Mouse (Mus musculus) hindbrain, embryonic 13.5 days (tissue): ENCODE data around the gene Irf2bpl. TPM values are rescaled to one million over a fixed set of nuclear protein-coding genes. Genes with fewer than 3 reads are reported as not detected.

Source experiments
- ATAC-seq: fragments of 200-750 bp; cut with Nextera tagmentation; 2 replicates; pipeline ENCODE4 v1.8.0; 2017; ENCODE audit warnings: moderate TSS enrichment; ENCODE audit not compliant: low FRiP score
- H3K27ac ChIP-seq: fragments of 300-500 bp; sonication (generic); 2 replicates; pipeline ENCODE4 v1.5.1; 2015; ENCODE audit warnings: inconsistent platforms, mild to moderate bottlenecking, moderate library complexity
- H3K27me3 ChIP-seq: fragments of 300-500 bp; sonication (generic); 2 replicates; pipeline ENCODE4 v1.6.1; 2015; ENCODE audit warnings: mild to moderate bottlenecking, inconsistent platforms
- H3K36me3 ChIP-seq: fragments of 300-500 bp; sonication (generic); 2 replicates; pipeline ENCODE4 v1.6.1; 2015; ENCODE audit warnings: mild to moderate bottlenecking, inconsistent platforms
- H3K4me1 ChIP-seq: fragments of 300-500 bp; sonication (generic); replicated peaks from 2 replicates; pipeline ENCODE4 v1.6.1; 2015; ENCODE audit warnings: inconsistent platforms
- H3K4me2 ChIP-seq: fragments of 300-500 bp; sonication (generic); 2 replicates; pipeline ENCODE4 v1.6.1; 2015; ENCODE audit warnings: inconsistent platforms, mild to moderate bottlenecking, moderate library complexity
- H3K4me3 ChIP-seq: fragments of 300-500 bp; sonication (generic); 2 replicates; pipeline ENCODE4 v1.5.1; 2015; ENCODE audit warnings: mild to moderate bottlenecking, inconsistent platforms
- H3K9ac ChIP-seq: fragments of 300-500 bp; sonication (generic); 2 replicates; pipeline ENCODE4 v1.6.1; 2015; ENCODE audit warnings: mild to moderate bottlenecking, inconsistent platforms
- H3K9me3 ChIP-seq: fragments of 300-500 bp; sonication (generic); 2 replicates; pipeline ENCODE4 v1.6.1; 2016; ENCODE audit warnings: inconsistent platforms
- WGBS: fragments of 180-500 bp; shearing (Covaris S2); methylation state at CpG from one replicate; pipeline ENCODE4 v1.1.7; 2015; 5-methylcytosine and 5-hydroxymethylcytosine counted together
- polyA plus RNA-seq: library from polyadenylated mRNA; unstranded; fragments of >200 nt; fragmentation: Nextera tagmentation; extraction: Ambion mirVana; gene quantifications from 2 replicates; pipeline ENCODE4 v1.2.1, GENCODE M21; 2015

Gene Irf2bpl
- polyA plus RNA-seq, 1 experiment from 2014 or later, result 70.0 TPM

GRCm38 (mm10) chr12:86864316-86865020 lies 20.1 kb downstream of the Irf2bpl start:
- Histone ChIP-seq H3K9ac (no peak overlapping the region), H3K27ac (no peak overlapping the region), H3K9me3 (no peaks in the 10 kb centered on the region), H3K4me1 (peaks cover 20% of the 10 kb centered on the region), H3K27me3 (no peaks in the 10 kb centered on the region), H3K36me3 (no peaks in the 10 kb centered on the region), H3K4me3 (no peak overlapping the region), H3K4me2 (no peak overlapping the region)
- ATAC-seq, result no peak
- 91% methylated on average over 5 of the region's 5 CpGs for WGBS

DNA sequence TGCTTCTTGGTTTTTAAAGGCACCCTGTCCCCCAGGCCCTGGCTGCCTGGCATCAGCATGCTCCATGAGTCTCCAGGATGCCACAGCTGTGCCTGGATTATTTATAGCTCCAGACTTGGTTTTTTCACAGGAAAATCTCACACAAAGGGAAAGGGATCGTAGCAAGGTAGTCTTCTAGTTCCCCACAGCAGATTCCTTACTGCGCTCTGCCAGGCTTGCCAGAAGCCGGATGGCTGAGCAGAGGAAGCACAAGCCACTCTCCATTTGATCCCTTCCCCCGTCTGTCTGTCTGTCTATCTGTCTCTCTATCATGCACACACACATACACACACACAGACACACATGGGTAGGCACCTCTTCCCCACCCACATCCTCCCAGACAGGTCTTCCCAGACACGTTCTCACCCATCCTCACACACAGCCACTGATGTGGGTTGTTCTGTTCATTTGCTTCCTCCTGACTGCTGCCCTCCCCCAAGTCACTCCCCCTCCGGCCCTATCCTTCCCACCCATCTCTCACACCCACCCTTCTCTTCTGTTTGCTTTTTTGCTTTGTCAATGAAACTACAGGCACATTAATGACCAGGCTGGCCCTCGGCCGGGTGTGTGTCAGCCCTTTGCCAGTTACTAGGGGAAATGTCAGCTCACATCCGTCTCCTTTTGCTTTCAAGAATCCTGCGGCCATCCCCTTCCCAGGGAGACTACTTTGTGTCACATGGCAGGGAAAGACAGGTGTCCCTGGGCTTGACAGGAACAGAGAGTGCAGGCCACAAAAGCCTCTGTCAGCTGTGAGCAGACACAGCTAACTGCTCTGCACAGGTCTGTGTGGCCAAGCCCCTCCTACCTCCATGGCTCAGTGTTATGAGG lies 24.4 kb downstream of the Irf2bpl start:
- peak overlapping the region; percentile 84 for H3K27ac ChIP-seq
- H3K4me3 ChIP-seq, result no peak overlapping the region
- peak overlapping the region; percentile 43 for H3K9ac ChIP-seq
- H3K27me3 ChIP-seq, result no peaks in the 10 kb centered on the region
- H3K9me3 ChIP-seq, result no peaks in the 10 kb centered on the region
- WGBS, result 44% methylated on average over 10 of the region's 10 CpGs
- no peak overlapping the region for H3K4me2 ChIP-seq
- ATAC-seq, result no peak
- H3K4me1 ChIP-seq, result peaks cover 39% of the 10 kb centered on the region
- H3K36me3 ChIP-seq, result no peaks in the 10 kb centered on the region

- H3K27me3 ChIP-seq, result no peaks in the 10 kb centered on the region
- H3K9me3 ChIP-seq, result no peaks in the 10 kb centered on the region
- no peak overlapping the region for H3K4me3 ChIP-seq
- H3K4me2 ChIP-seq, result no peak overlapping the region
- H3K36me3 ChIP-seq, result no peaks in the 10 kb centered on the region
- peak overlapping the region; percentile 43; the same call in 1 of the 2 replicates for H3K9ac ChIP-seq
- 80% methylated on average over 6 of the region's 6 CpGs for WGBS
- H3K4me1 ChIP-seq, result peaks cover 42% of the 10 kb centered on the region
- H3K27ac ChIP-seq, result peak overlapping the region; percentile 84
- ATAC-seq, result no peak
Measured at GRCm38 (mm10) chr12:86858983-86859872, 25.4 kb downstream of the Irf2bpl start.

- Histone ChIP-seq H3K4me2 (no peak overlapping the region), H3K27ac (no peak overlapping the region), H3K27me3 (no peaks in the 10 kb centered on the region), H3K9ac (no peak overlapping the region), H3K36me3 (no peaks in the 10 kb centered on the region), H3K4me1 (peaks cover 42% of the 10 kb centered on the region), H3K9me3 (no peaks in the 10 kb centered on the region), H3K4me3 (no peak overlapping the region)
- 94% methylated on average over 4 of the region's 4 CpGs for WGBS
- ATAC-seq, result no peak
Measured at GRCm38 (mm10) chr12:86858498-86858897, 26.1 kb downstream of the Irf2bpl start.

DNA sequence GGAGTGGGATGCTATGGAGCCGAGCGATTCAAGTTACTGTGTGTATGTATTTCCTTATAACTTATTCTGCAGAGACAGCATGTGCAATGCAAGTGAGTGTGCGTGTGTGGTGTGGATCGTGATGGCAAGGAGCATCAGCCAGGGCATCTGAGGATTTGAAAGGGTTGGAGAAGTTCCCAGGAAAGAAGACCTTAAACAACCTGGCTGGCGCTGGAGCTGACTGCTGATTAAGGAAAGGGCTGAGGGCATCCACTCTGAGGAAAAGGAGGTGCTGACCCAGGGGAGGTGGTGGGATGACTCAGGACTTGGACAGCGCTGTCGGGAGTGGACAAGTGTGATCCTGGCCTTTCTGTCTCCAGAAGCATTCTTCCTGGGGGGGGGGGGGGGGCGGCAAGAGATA lies 27.3 kb downstream of the Irf2bpl start:
- WGBS, result 85% methylated on average over 7 of the region's 8 CpGs
- no peaks in the 10 kb centered on the region for H3K9me3 ChIP-seq
- no peak for ATAC-seq
- no peaks in the 10 kb centered on the region for H3K36me3 ChIP-seq
- peaks cover 42% of the 10 kb centered on the region for H3K4me1 ChIP-seq
- no peaks in the 10 kb centered on the region for H3K27me3 ChIP-seq
- H3K4me3 ChIP-seq, result no peak overlapping the region
- H3K4me2 ChIP-seq, result no peak overlapping the region
- no peak overlapping the region for H3K9ac ChIP-seq
- no peak overlapping the region for H3K27ac ChIP-seq

DNA sequence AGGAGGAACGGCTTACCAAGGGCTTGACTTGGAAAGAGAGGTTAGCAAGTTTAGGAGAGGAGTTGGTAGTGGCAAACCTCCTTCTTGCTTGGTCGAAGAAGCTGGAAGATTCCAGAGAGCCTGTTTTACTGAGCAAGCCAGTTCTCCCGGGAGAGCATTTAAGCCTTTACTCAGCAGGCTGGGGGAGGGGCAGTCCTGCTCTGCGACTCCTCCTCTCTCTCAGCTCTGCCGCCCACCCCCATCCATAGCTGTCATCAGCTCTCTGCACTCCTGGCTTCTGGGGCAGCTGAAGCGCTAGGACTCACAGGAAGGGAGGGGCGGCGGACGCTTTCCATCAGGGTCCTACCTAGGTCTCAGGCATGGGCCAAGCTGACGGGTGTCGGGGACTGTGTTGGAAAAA lies 28.9 kb downstream of the Irf2bpl start:
- ATAC-seq, result peak; percentile 78
- no peaks in the 10 kb centered on the region for H3K9me3 ChIP-seq
- H3K27me3 ChIP-seq, result no peaks in the 10 kb centered on the region
- no peaks in the 10 kb centered on the region for H3K36me3 ChIP-seq
- peaks cover 49% of the 10 kb centered on the region for H3K4me1 ChIP-seq
- H3K27ac ChIP-seq, result peak overlapping the region; percentile 80
- H3K4me3 ChIP-seq, result no peak overlapping the region
- peak overlapping the region; percentile 30 for H3K4me2 ChIP-seq
- H3K9ac ChIP-seq, result 0 out of 2 replicates have a peak overlapping the region, but pooled peaks have one; percentile 0
- WGBS, result 10% methylated on average over 11 of the region's 11 CpGs

GRCm38 (mm10) chr12:86853516-86853915 lies 31.1 kb downstream of the Irf2bpl start:
- H3K4me1 ChIP-seq, result peaks cover 46% of the 10 kb centered on the region
- H3K27ac ChIP-seq, result no peak overlapping the region
- no peaks in the 10 kb centered on the region for H3K27me3 ChIP-seq
- H3K4me3 ChIP-seq, result no peak overlapping the region
- H3K4me2 ChIP-seq, result no peak overlapping the region
- no peaks in the 10 kb centered on the region for H3K36me3 ChIP-seq
- H3K9ac ChIP-seq, result no peak overlapping the region
- no peaks in the 10 kb centered on the region for H3K9me3 ChIP-seq
- ATAC-seq, result no peak
- 91% methylated on average over 1 of the region's 1 CpGs for WGBS

DNA sequence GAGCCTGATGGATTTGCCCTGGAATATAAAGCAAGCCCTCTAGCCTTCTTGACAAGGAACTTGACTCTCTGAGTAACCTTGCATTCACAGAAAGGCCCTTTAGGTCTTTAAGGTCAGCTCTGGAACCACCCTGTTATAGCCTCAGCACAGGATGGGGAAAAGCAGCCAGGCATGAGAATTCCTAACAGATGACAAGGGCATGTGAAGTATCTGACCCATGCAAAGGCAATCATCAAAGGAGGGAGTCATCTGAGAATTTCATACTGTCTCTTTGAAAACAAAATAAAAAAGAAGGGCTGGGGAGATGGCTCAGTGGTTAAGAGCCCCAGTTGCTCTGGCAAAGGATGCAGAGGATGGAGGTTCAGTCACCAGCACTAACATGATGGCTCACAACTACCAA lies 33.3 kb downstream of the Irf2bpl start:
- Histone ChIP-seq H3K4me2 (no peak overlapping the region), H3K4me1 (peaks cover 39% of the 10 kb centered on the region), H3K36me3 (no peaks in the 10 kb centered on the region), H3K9me3 (no peaks in the 10 kb centered on the region; the same call in 1 of the 2 replicates), H3K27me3 (no peaks in the 10 kb centered on the region), H3K4me3 (no peak overlapping the region), H3K27ac (peak overlapping the region; percentile 83; the same call in 1 of the 2 replicates), H3K9ac (no peak overlapping the region)
- no peak for ATAC-seq

GRCm38 (mm10) chr12:86850746-86851145 lies 33.9 kb downstream of the Irf2bpl start:
- Histone ChIP-seq H3K9me3 (no peaks in the 10 kb centered on the region; the same call in 1 of the 2 replicates), H3K9ac (no peak overlapping the region), H3K4me2 (peak overlapping the region; percentile 16), H3K27me3 (no peaks in the 10 kb centered on the region), H3K36me3 (no peaks in the 10 kb centered on the region), H3K27ac (peak overlapping the region; percentile 83), H3K4me1 (peaks cover 33% of the 10 kb centered on the region), H3K4me3 (no peak overlapping the region)
- 84% methylated on average over 5 of the region's 5 CpGs for whole genome bisulfite sequencing
- ATAC-seq, result peak; percentile 18; the same call in 1 of the 2 replicates

GRCm38 (mm10) chr12:86849945-86850626 lies 34.5 kb downstream of the Irf2bpl start:
- peak; percentile 81 for ATAC-seq
- H3K27me3 ChIP-seq, result no peaks in the 10 kb centered on the region
- H3K9me3 ChIP-seq, result no peaks in the 10 kb centered on the region; the same call in 1 of the 2 replicates
- peak overlapping the region; percentile 16 for H3K4me2 ChIP-seq
- peak overlapping the region; percentile 83 for H3K27ac ChIP-seq
- no peak overlapping the region for H3K4me3 ChIP-seq
- H3K36me3 ChIP-seq, result no peaks in the 10 kb centered on the region
- WGBS, result 44% methylated on average over 10 of the region's 10 CpGs
- H3K4me1 ChIP-seq, result peaks cover 27% of the 10 kb centered on the region
- no peak overlapping the region for H3K9ac ChIP-seq

DNA sequence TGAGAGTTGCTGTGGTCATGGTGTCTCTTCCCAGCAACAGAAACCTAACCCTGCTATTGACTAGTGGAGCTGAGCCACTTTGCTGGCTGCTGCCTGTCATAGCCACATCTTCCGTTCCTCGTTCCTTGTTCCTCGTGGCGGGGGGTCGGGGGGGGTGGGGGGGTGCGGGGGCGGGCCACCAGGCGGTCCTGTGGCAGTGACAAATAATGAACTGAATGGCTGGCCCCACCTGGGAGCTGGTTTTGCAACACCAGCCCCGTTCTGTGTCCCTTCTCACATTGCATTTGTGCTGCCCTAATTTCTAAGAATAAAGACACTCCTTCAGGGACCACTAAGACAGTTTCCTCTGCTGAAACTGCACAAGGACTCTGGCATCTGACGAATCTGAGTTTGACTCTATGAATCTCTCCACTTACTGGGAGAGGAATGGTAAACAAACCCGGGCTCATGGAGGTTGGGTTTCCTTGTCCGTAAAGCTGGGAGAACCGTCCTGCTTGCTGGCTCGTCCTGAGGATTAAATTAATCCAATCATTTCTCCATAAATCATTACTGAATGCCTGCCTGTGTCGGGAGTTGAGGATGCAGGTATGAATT lies 41.6 kb downstream of the Irf2bpl start:
- 29% methylated on average over 15 of the region's 15 CpGs for WGBS
- no peak for ATAC-seq
- Histone ChIP-seq H3K36me3 (no peaks in the 10 kb centered on the region), H3K27me3 (no peaks in the 10 kb centered on the region), H3K9me3 (no peaks in the 10 kb centered on the region; the same call in 1 of the 2 replicates), H3K27ac (peak overlapping the region; percentile 58), H3K4me2 (no peak overlapping the region), H3K4me3 (no peak overlapping the region), H3K4me1 (peaks cover 8% of the 10 kb centered on the region), H3K9ac (no peak overlapping the region)
